Mouse (Mus musculus) ES-E14 (cell line): ENCODE results near the gene Fahd1. TPM values are rescaled to one million over a fixed set of nuclear protein-coding genes. Genes with fewer than 3 reads are reported as not detected.

Source experiments
- DNase-seq: peaks from one replicate; pipeline ENCODE4 v3.0.0-alpha.2; 2013; ENCODE audit warnings: low read depth, low spot score
- H3K27ac ChIP-seq: 2 replicates; pipeline ENCODE4 v1.5.1; 2012; ENCODE audit warnings: low read depth, mild to moderate bottlenecking, low read length, moderate library complexity, mixed read lengths; ENCODE audit not compliant: poor library complexity, insufficient read depth, severe bottlenecking
- H3K36me3 ChIP-seq: 2 replicates; pipeline ENCODE4 v1.6.1; 2012; ENCODE audit warnings: mild to moderate bottlenecking, low read length, moderate library complexity, mixed read lengths; ENCODE audit not compliant: control insufficient read depth, poor library complexity, insufficient read depth, severe bottlenecking
- H3K4me1 ChIP-seq, 2 experiments: fragments of 150-350 bp in 1 of 2; sonication (generic) in 1 of 2; 2 replicates each; pipeline ENCODE4 v1.6.1; 2012; ENCODE audit warnings: low read length in 2 of 2, mild to moderate bottlenecking in 1 of 2, mixed read lengths in 1 of 2; ENCODE audit not compliant: control insufficient read depth in 2 of 2, insufficient read depth in 2 of 2, poor library complexity in 1 of 2
- H3K4me3 ChIP-seq, 2 experiments: fragments of 150-350 bp in 1 of 2; sonication (generic) in 1 of 2; 2 replicates each; pipeline ENCODE4 v1.5.1; 2012; ENCODE audit warnings: low read length in 2 of 2, low read depth in 1 of 2, mild to moderate bottlenecking in 1 of 2, mixed read lengths in 1 of 2; ENCODE audit not compliant: insufficient read depth in 1 of 2, poor library complexity in 1 of 2, severe bottlenecking in 1 of 2
- H3K9ac ChIP-seq: 2 replicates; pipeline ENCODE4 v1.6.1; 2012; ENCODE audit warnings: low read depth, mild to moderate bottlenecking, low read length, mixed read lengths; ENCODE audit not compliant: poor library complexity, insufficient read depth, severe bottlenecking
- H3K9me3 ChIP-seq: fragments of 150-350 bp; sonication (generic); 2 replicates; pipeline ENCODE4 v1.6.1; 2012; ENCODE audit warnings: low read depth, mild to moderate bottlenecking, low read length; ENCODE audit not compliant: control insufficient read depth, insufficient read depth
- CHD2 ChIP-seq: IDR thresholded peaks from 2 replicates; pipeline ENCODE4 v1.6.1; 2014; ENCODE audit warnings: mild to moderate bottlenecking, low read depth, low read length, inconsistent platforms
- HCFC1 ChIP-seq: IDR thresholded peaks from 2 replicates; pipeline ENCODE4 v1.6.1; 2012; ENCODE audit warnings: low read length, inconsistent platforms, borderline replicate concordance; ENCODE audit not compliant: insufficient read depth
- MAFK ChIP-seq: IDR thresholded peaks from 2 replicates; pipeline ENCODE4 v1.6.1; 2014; ENCODE audit warnings: mild to moderate bottlenecking, low read depth, low read length, inconsistent platforms; ENCODE audit not compliant: insufficient read depth
- ZC3H11A ChIP-seq: IDR thresholded peaks from 2 replicates; pipeline ENCODE4 v1.6.1; 2012; ENCODE audit warnings: low read depth, mild to moderate bottlenecking, inconsistent platforms, low read length, borderline replicate concordance
- ZNF384 ChIP-seq: IDR thresholded peaks from 2 replicates; pipeline ENCODE4 v1.6.1; 2012; ENCODE audit warnings: low read depth, low read length, inconsistent platforms
- in situ Hi-C, 2 experiments: fragments of 600-800 bp; cut with MboI; formaldehyde crosslinking; loops; one replicate each; pipeline ENCODE4 v1.15.1; 2025; ENCODE audit warnings: low sequenced_read_pairs in 2 of 2, inconsistent platforms in 1 of 2; ENCODE audit not compliant: unreplicated experiment in 2 of 2
- total RNA-seq: library from RNA; depleted of rRNA; stranded (reverse); fragments of 300-350 nt; gene quantifications from 2 replicates; pipeline ENCODE4 v1.2.3, GENCODE M21; 2012

Fahd1 gene
- total RNA-seq, 1 experiment: 9.7 TPM

GRCm38 (mm10) chr17:24860076-24860475, 9.9 kb upstream of the Fahd1 start:
- H3K9me3 ChIP-seq: no peaks in the 10 kb centered on the region
- no peak for DNase-seq
- no peak overlapping the region for H3K4me3 ChIP-seq
- in situ Hi-C loops: no loop called here
- H3K4me1 ChIP-seq: peaks cover 0 to 7% of the 10 kb centered on the region in 2 experiments; a peak in 1 of 4 replicates
- no peak for TF ChIP-seq HCFC1
- no peak for TF ChIP-seq ZC3H11A
- no peak for TF ChIP-seq ZNF384
- TF ChIP-seq MAFK: no peak
- no peak for TF ChIP-seq CHD2
- H3K27ac ChIP-seq: no peak overlapping the region
- no peak overlapping the region for H3K9ac ChIP-seq
- H3K36me3 ChIP-seq: peaks cover 9% of the 10 kb centered on the region; the same call in 1 of the 2 replicates

GRCm38 (mm10) chr17:24858967-24859366, 8.8 kb upstream of the Fahd1 start:
- Histone ChIP-seq H3K36me3 (peaks cover 9% of the 10 kb centered on the region; the same call in 1 of the 2 replicates), H3K4me1 (peaks cover 0 to 7% of the 10 kb centered on the region in 2 experiments; a peak in 1 of 4 replicates), H3K27ac (no peak overlapping the region), H3K9me3 (no peaks in the 10 kb centered on the region), H3K4me3 (no peak overlapping the region), H3K9ac (no peak overlapping the region)
- DNase-seq: no peak
- in situ Hi-C loops: no loop called here
- TF ChIP-seq ZC3H11A (no peak), CHD2 (no peak), ZNF384 (no peak), MAFK (no peak), HCFC1 (no peak)

DNA sequence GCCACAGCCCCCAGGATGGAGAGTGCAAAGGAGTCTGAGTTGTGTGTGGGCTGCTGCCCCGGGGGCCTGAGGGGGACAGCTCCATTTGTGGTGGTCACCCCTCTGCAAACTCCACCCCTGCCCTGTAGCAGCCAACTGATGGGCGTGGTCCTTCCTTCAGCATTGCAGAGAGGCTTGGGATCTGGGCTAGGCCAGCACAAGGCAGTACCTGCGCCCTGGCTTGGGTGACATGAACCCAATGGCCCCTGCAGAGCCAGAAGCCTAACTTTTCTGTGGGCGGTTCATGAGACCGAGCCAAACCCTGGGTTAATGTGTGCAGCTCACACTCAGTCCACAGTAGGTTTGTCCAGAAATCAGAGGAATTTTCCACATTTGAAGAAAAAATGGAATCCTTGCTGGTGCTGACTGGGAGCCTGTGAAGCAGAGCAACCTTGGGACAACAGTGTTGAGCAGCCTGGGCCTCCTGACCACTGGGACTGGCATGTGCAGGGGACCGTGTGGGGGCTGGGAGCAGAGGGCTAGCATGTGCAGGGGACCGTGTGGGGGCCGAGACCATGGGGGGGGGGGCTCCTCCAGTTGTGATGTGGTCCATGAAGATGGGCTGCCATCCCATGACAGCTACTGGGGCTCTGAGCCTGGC, 7.8 kb upstream of the Fahd1 start:
- H3K4me3 ChIP-seq: no peak overlapping the region
- DNase-seq: no peak
- H3K9ac ChIP-seq: no peak overlapping the region
- H3K36me3 ChIP-seq: peaks cover 9% of the 10 kb centered on the region; the same call in 1 of the 2 replicates
- in situ Hi-C loops: no loop called here
- H3K27ac ChIP-seq: no peak overlapping the region
- H3K9me3 ChIP-seq: no peaks in the 10 kb centered on the region
- H3K4me1 ChIP-seq: peaks cover 0 to 7% of the 10 kb centered on the region in 2 experiments; a peak in 1 of 4 replicates
- TF ChIP-seq ZC3H11A (no peak), CHD2 (no peak)

DNA sequence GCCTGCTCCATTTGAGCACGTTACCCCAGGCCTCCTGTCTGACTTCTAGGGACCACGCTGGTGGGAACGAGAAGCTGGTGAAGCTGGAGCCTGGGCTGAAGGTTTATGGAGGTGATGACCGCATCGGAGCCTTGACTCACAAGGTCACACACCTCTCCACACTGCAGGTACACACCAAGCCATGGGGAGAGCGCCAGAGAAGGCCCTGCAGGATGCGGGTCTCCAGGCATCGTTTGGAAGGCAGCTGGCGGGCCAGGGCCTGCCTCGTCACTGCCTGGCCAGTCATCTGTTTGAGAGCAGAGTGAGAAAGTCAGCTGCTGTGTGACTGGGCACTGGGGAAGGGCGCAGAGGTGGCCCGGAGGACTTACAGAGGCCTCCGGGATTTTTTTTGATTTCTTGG, 6.4 kb upstream of the Fahd1 start:
- Histone ChIP-seq H3K27ac (no peak overlapping the region; the same call in 1 of the 2 replicates), H3K9ac (no peak overlapping the region), H3K36me3 (peaks cover 8% of the 10 kb centered on the region; the same call in 1 of the 2 replicates), H3K9me3 (no peaks in the 10 kb centered on the region), H3K4me1 (peaks cover 0 to 7% of the 10 kb centered on the region in 2 experiments; a peak in 1 of 4 replicates), H3K4me3 (no peak overlapping the region)
- in situ Hi-C loops: no loop called here
- TF ChIP-seq CHD2: no peak
- TF ChIP-seq ZC3H11A: no peak
- no peak for TF ChIP-seq ZNF384
- no peak for TF ChIP-seq MAFK
- no peak for TF ChIP-seq HCFC1
- no peak for DNase-seq
